In the genomic region with DNA sequence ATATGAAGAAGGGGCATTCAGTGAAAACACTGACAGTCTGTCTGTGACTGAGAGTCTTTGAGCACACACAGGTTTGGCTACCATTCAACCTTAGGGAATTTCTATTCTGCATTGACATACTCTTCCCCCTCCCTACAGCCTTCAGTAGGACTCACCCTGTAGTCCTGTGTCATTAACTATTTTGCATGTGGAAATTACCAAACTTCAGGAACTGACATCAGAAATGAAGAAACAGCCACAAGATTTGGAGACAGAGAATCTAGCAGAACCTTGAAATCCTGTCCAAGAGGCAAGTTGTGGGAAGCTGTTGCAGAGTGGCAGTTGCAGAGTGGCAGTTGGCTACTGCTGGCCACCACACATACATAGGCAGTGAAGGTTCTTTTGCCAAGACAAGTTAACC, we compare ENCODE assay signal across 29 mouse cellular contexts. TPM values are rescaled to one million over a fixed set of nuclear protein-coding genes. Genes with fewer than 3 reads are reported as not detected.
A peak's percentile ranks its signal among the peaks of the same experiment; 100 is the strongest.
DNase-seq lines count a peak whose midpoint lies in the region; ATAC-seq and TF ChIP-seq lines count a peak whose summit lies in the region.
"Had no signal": no experiment of that assay in that cellular context is flagged by ENCODE, and none has a peak within 500 bp of the region (broad histone marks: within the 10 kb centered on the region; RNA-seq: fewer than 3 reads in every experiment).

No protein-coding gene starts in this region.

- no peak overlapping the region for H3K4me2 ChIP-seq in liver, postnatal 0 days (ENCODE audit: low read depth, low read length)
- no peak overlapping the region for H3K4me2 ChIP-seq in liver, embryonic 11.5 days
- H3K4me2 ChIP-seq: embryonic facial prominence, embryonic 13.5 days; embryonic facial prominence, embryonic 15.5 days; forebrain, embryonic 12.5 days had no signal

- no peak for ATAC-seq in liver, postnatal 0 days
- ATAC-seq in liver, embryonic 11.5 days (replicated peaks; ENCODE audit: low FRiP score): no peak
- ATAC-seq in granulocyte monocyte progenitor cell, adult 5-6 weeks (replicated peaks; ENCODE audit: poor library complexity, severe bottlenecking): peak; percentile 76
- peak; percentile 75 for ATAC-seq in megakaryocyte progenitor cell, adult 5-6 weeks (replicated peaks; ENCODE audit: poor library complexity)
- ATAC-seq: activated CD4-positive, CD25-positive, alpha-beta regulatory T cell, adult 4 months; CD4-positive, CD25-positive, alpha-beta regulatory T cell, adult 4 months; forebrain, embryonic 14.5 days; forebrain, postnatal 0 days; Patski had no signal

- TF ChIP-seq CTCF in liver, postnatal 0 days (IDR thresholded peaks at IDR 0.05; ENCODE audit: low read depth): no peak
- no peak for TF ChIP-seq CTCF in thymus, adult 2 months (IDR thresholded peaks at IDR 0.05; ENCODE audit: borderline replicate concordance, control insufficient read depth, extremely low read depth, insufficient read depth, low read length, poor library complexity)

- H3K36me3 ChIP-seq in liver, postnatal 0 days (replicated peaks; ENCODE audit: insufficient read depth, low read length): no peaks in the 10 kb centered on the region
- H3K36me3 ChIP-seq in liver, embryonic 11.5 days (ENCODE audit: control insufficient read depth, insufficient read depth, low read length): no peaks in the 10 kb centered on the region
- H3K36me3 ChIP-seq in thymus, adult 2 months (ENCODE audit: control insufficient read depth, insufficient read depth, low read length): no peaks in the 10 kb centered on the region
- H3K36me3 ChIP-seq: embryonic facial prominence, embryonic 13.5 days; embryonic facial prominence, embryonic 15.5 days; forebrain, embryonic 10.5 days; forebrain, embryonic 12.5 days; G1E had no signal

- H3K27me3 ChIP-seq in liver, postnatal 0 days (ENCODE audit: insufficient read depth, low read length): no peaks in the 10 kb centered on the region
- no peaks in the 10 kb centered on the region for H3K27me3 ChIP-seq in liver, embryonic 11.5 days (replicated peaks; ENCODE audit: control insufficient read depth, insufficient read depth, low read length)
- no peaks in the 10 kb centered on the region for H3K27me3 ChIP-seq in thymus, adult 2 months (ENCODE audit: control insufficient read depth, insufficient read depth, low read length)
- H3K27me3 ChIP-seq: CH12.LX; embryonic facial prominence, embryonic 13.5 days; embryonic facial prominence, embryonic 15.5 days; forebrain, embryonic 12.5 days; Patski had no signal

- no peak for TF ChIP-seq EP300 in liver, postnatal 0 days (IDR thresholded peaks at IDR 0.05; ENCODE audit: low read depth)

- no peak overlapping the region for H3K27ac ChIP-seq in liver, postnatal 0 days (ENCODE audit: low read depth)
- no peak overlapping the region for H3K27ac ChIP-seq in liver, embryonic 11.5 days (ENCODE audit: low read depth, low read length)
- no peak overlapping the region for H3K27ac ChIP-seq in thymus, adult 2 months (ENCODE audit: control insufficient read depth, insufficient read depth, low read length)
- H3K27ac ChIP-seq: embryonic facial prominence, embryonic 13.5 days; embryonic facial prominence, embryonic 15.5 days; forebrain, embryonic 10.5 days; forebrain, embryonic 12.5 days had no signal

- H3K4me3 ChIP-seq in liver, postnatal 0 days (ENCODE audit: low read depth, low read length): no peak overlapping the region
- H3K4me3 ChIP-seq in liver, embryonic 11.5 days (ENCODE audit: low read depth, low read length): no peak overlapping the region
- no peak overlapping the region for H3K4me3 ChIP-seq in thymus, adult 2 months (ENCODE audit: control insufficient read depth, insufficient read depth, low read length)
- H3K4me3 ChIP-seq: embryonic facial prominence, embryonic 13.5 days; embryonic facial prominence, embryonic 15.5 days; erythroblast, embryonic 14.5 days; forebrain, embryonic 10.5 days; forebrain, embryonic 12.5 days had no signal

- peak; percentile 1 for DNase-seq in liver, postnatal 0 days
- DNase-seq in liver, embryonic 11.5 days (ENCODE audit: low spot score): no peak
- peak; percentile 70 for DNase-seq in 416B (ENCODE audit: low read depth)
- no peak for DNase-seq in thymus, adult 2 months
- DNase-seq in adrenal gland, postnatal 36 days: no peak
- DNase-seq: adrenal gland, adult 8-10 months; adrenal gland, postnatal 14 days; B cell, adult 2 months; cerebellum, adult 11 months; cerebellum, adult 18-20 months; cerebellum, adult 8-10 months; cerebellum, adult 9-11 months; cerebellum, postnatal 14 days; cerebellum, postnatal 36 days; embryo, embryonic 11 days; forebrain, postnatal 0 days had no signal

- no peaks in the 10 kb centered on the region for H3K9me3 ChIP-seq in liver, postnatal 0 days (ENCODE audit: low read length)
- H3K9me3 ChIP-seq in liver, embryonic 11.5 days (ENCODE audit: control insufficient read depth, low read length): no peaks in the 10 kb centered on the region
- H3K9me3 ChIP-seq: embryonic facial prominence, embryonic 13.5 days; embryonic facial prominence, embryonic 15.5 days; forebrain, embryonic 10.5 days; forebrain, embryonic 12.5 days; G1E had no signal

- no peak for TF ChIP-seq POLR2A in thymus, adult 2 months (IDR thresholded peaks at IDR 0.05; ENCODE audit: control insufficient read depth, extremely low read depth, insufficient read depth, low read length, poor library complexity)

- H3K4me1 ChIP-seq in liver, postnatal 0 days (ENCODE audit: insufficient read depth): peaks cover 15% of the 10 kb centered on the region
- no peaks in the 10 kb centered on the region for H3K4me1 ChIP-seq in liver, embryonic 11.5 days (replicated peaks; ENCODE audit: control insufficient read depth, insufficient read depth, low read length)
- H3K4me1 ChIP-seq in thymus, adult 2 months (replicated peaks; ENCODE audit: control insufficient read depth, insufficient read depth, low read length): peaks cover 28% of the 10 kb centered on the region
- H3K4me1 ChIP-seq: embryonic facial prominence, embryonic 13.5 days; embryonic facial prominence, embryonic 15.5 days; forebrain, embryonic 10.5 days; forebrain, embryonic 12.5 days had no signal

- H3K9ac ChIP-seq in liver, postnatal 0 days (replicated peaks): no peak overlapping the region
- H3K9ac ChIP-seq in liver, embryonic 11.5 days (ENCODE audit: low read depth, low read length): no peak overlapping the region
- H3K9ac ChIP-seq: embryonic facial prominence, embryonic 13.5 days; embryonic facial prominence, embryonic 15.5 days; forebrain, embryonic 12.5 days; forebrain, postnatal 0 days had no signal

RNA-seq across cellular contexts. Expression of a gene that starts 7.9 kb away (rescaled TPM):
- polyA plus RNA-seq in liver, postnatal 0 days (2015; fragmentation: Nextera tagmentation; extraction: Ambion mirVana): 10.2 and 10.9 TPM in 2 replicates
- polyA plus RNA-seq in liver, embryonic 11.5 days (2014; fragmentation: Nextera tagmentation; extraction: Ambion mirVana): 14.5 and 17.9 TPM in 2 replicates
- total RNA-seq in granulocyte monocyte progenitor cell, adult 5-6 weeks (2014; fragmentation: Nextera tagmentation): 8.3 and 10.3 TPM in 2 replicates
- 9.4 and 16.1 TPM in 2 replicates for total RNA-seq in granulocyte monocyte progenitor cell, adult 5-6 weeks (2017)
- 10.7 and 14.5 TPM in 2 replicates for total RNA-seq in megakaryocyte progenitor cell, adult 5-6 weeks (2015)
- total RNA-seq in megakaryocyte progenitor cell, adult 5-6 weeks (2017): 17.2 and 29.9 TPM in 2 replicates
- 42.5 and 49.6 TPM in 2 replicates for polyA plus RNA-seq in thymus, adult 2 months (2012; rRNA removed)
- total RNA-seq in adrenal gland, postnatal 36 days (2021): 1 to 10 TPM; 4.4 to 7.1 TPM
- polyA plus RNA-seq: erythroblast, embryonic 14.5 days had no signal

RNA-seq across cellular contexts. Expression of a gene that starts 16.3 kb away (rescaled TPM):
- 13.5 and 14.5 TPM in 2 replicates for polyA plus RNA-seq in liver, postnatal 0 days (2015; fragmentation: Nextera tagmentation; extraction: Ambion mirVana)
- 21.8 and 23.5 TPM in 2 replicates for polyA plus RNA-seq in liver, embryonic 11.5 days (2014; fragmentation: Nextera tagmentation; extraction: Ambion mirVana)
- not detected in 2 replicates for total RNA-seq in granulocyte monocyte progenitor cell, adult 5-6 weeks (2014; fragmentation: Nextera tagmentation)
- total RNA-seq in granulocyte monocyte progenitor cell, adult 5-6 weeks (2017): 0.60 and 1.3 TPM in 2 replicates
- 0.39 and 1.7 TPM in 2 replicates for total RNA-seq in megakaryocyte progenitor cell, adult 5-6 weeks (2015)
- total RNA-seq in megakaryocyte progenitor cell, adult 5-6 weeks (2017): 2.9 and 3.1 TPM in 2 replicates
- 43.0 and 64.0 TPM in 2 replicates for polyA plus RNA-seq in thymus, adult 2 months (2012; rRNA removed)
- 10 to 100 TPM; 41.2 to 60.8 TPM for total RNA-seq in adrenal gland, postnatal 36 days (2021)
- total RNA-seq: G1E had no signal
- polyA plus RNA-seq: erythroblast, embryonic 14.5 days; G1E had no signal

RNA-seq across cellular contexts. Expression of a gene that starts 21.0 kb away (rescaled TPM):
- polyA plus RNA-seq in liver, postnatal 0 days (2015; fragmentation: Nextera tagmentation; extraction: Ambion mirVana): 1.1 TPM in 2 replicates
- polyA plus RNA-seq in liver, embryonic 11.5 days (2014; fragmentation: Nextera tagmentation; extraction: Ambion mirVana): 0.32 and 1.1 TPM in 2 replicates
- not detected in 2 replicates for total RNA-seq in granulocyte monocyte progenitor cell, adult 5-6 weeks (2014; fragmentation: Nextera tagmentation)
- total RNA-seq in granulocyte monocyte progenitor cell, adult 5-6 weeks (2017): 0.34 and 0.72 TPM in 2 replicates
- 0.27 and 1.1 TPM in 2 replicates for total RNA-seq in megakaryocyte progenitor cell, adult 5-6 weeks (2015)
- 0.50 and 2.0 TPM in 2 replicates for total RNA-seq in megakaryocyte progenitor cell, adult 5-6 weeks (2017)
- 26.6 and 29.8 TPM in 2 replicates for polyA plus RNA-seq in thymus, adult 2 months (2012; rRNA removed)
- total RNA-seq in adrenal gland, postnatal 36 days (2021): 10 to 100 TPM in 1 of 2 experiments, 1 to 10 TPM in 1; 9.9 to 15.7 TPM
- polyA plus RNA-seq: erythroblast, embryonic 14.5 days; G1E had no signal

RNA-seq across cellular contexts. Expression of a gene that starts 40.0 kb away (rescaled TPM):
- 12.2 and 12.5 TPM in 2 replicates for polyA plus RNA-seq in liver, postnatal 0 days (2015; fragmentation: Nextera tagmentation; extraction: Ambion mirVana)
- polyA plus RNA-seq in liver, embryonic 11.5 days (2014; fragmentation: Nextera tagmentation; extraction: Ambion mirVana): 18.0 and 18.6 TPM in 2 replicates
- 0.58 and 1.4 TPM in 2 replicates for total RNA-seq in granulocyte monocyte progenitor cell, adult 5-6 weeks (2014; fragmentation: Nextera tagmentation)
- total RNA-seq in granulocyte monocyte progenitor cell, adult 5-6 weeks (2017): 4.1 and 6.3 TPM in 2 replicates
- total RNA-seq in megakaryocyte progenitor cell, adult 5-6 weeks (2015): 2.5 and 6.7 TPM in 2 replicates
- 3.5 and 15.6 TPM in 2 replicates for total RNA-seq in megakaryocyte progenitor cell, adult 5-6 weeks (2017)
- polyA plus RNA-seq in thymus, adult 2 months (2012; rRNA removed): 72.9 and 82.4 TPM in 2 replicates
- total RNA-seq in adrenal gland, postnatal 36 days (2021): 10 to 100 TPM; 55.3 to 73.5 TPM
- polyA plus RNA-seq: erythroblast, embryonic 14.5 days; Patski had no signal

RNA-seq across cellular contexts. Expression of a gene that starts 41.5 kb away (rescaled TPM):
- 0.16 and 0.20 TPM in 2 replicates for polyA plus RNA-seq in liver, postnatal 0 days (2015; fragmentation: Nextera tagmentation; extraction: Ambion mirVana)
- polyA plus RNA-seq in liver, embryonic 11.5 days (2014; fragmentation: Nextera tagmentation; extraction: Ambion mirVana): 0.40 and 0.45 TPM in 2 replicates
- total RNA-seq in granulocyte monocyte progenitor cell, adult 5-6 weeks (2014; fragmentation: Nextera tagmentation): 1.3 TPM in 1 of 2 replicates, not detected in the other
- total RNA-seq in granulocyte monocyte progenitor cell, adult 5-6 weeks (2017): 0.05 and 0.13 TPM in 2 replicates
- 0.07 and 0.64 TPM in 2 replicates for total RNA-seq in megakaryocyte progenitor cell, adult 5-6 weeks (2015)
- 0.08 and 0.61 TPM in 2 replicates for total RNA-seq in megakaryocyte progenitor cell, adult 5-6 weeks (2017)
- 1.5 and 1.7 TPM in 2 replicates for polyA plus RNA-seq in thymus, adult 2 months (2012; rRNA removed)
- 1 to 10 TPM; 1.5 to 1.6 TPM for total RNA-seq in adrenal gland, postnatal 36 days (2021)
- polyA plus RNA-seq: erythroblast, embryonic 14.5 days; G1E had no signal

Comparison
In these comparisons a context has a peak if more than half of its experiments do, and no peak if none do; other contexts are left out.
1. DNase-seq: peak in liver, postnatal 0 days (single experiment) and 416B (single experiment); none in liver, embryonic 11.5 days (single experiment), thymus, adult 2 months (single experiment) and adrenal gland, postnatal 36 days (0 of 2).
2. ATAC-seq: peak in granulocyte monocyte progenitor cell, adult 5-6 weeks (single experiment) and megakaryocyte progenitor cell, adult 5-6 weeks (single experiment); none in liver, postnatal 0 days (single experiment) and liver, embryonic 11.5 days (single experiment).
3. RNA of a gene that starts 16.3 kb away (total RNA-seq): 41.2 to 60.8 TPM in adrenal gland, postnatal 36 days; 0.39 to 3.1 TPM in megakaryocyte progenitor cell, adult 5-6 weeks and 0.60 to 1.3 TPM in granulocyte monocyte progenitor cell, adult 5-6 weeks; every median in the first group is over 10 times any median in the second.